Mouse (Mus musculus): Measurements from ENCODE around the gene Safb.

Gene Safb

DNA sequence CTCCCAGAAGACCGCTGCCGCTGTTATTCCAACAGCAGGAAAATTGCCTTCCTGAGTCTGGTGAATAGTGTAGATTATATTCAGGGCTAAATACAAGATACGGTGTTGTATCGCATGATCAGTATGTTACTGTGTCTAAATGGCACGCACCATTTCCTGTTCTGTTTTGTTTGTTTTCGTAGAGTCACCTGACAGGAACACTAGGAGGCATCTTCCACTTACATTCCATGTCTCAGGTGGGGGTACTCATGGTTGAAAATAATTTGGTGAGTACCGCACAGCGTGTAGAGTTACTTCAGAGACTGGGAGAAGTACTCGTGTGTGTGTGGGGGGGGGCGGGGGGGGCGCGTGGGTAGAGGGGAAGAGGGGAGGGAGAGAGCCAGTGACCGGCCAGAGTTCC lies 62.9 kb downstream of the Safb start:
- DNase-seq (ENCODE audit: low spot score in 2 of 2) = no peak

DNA sequence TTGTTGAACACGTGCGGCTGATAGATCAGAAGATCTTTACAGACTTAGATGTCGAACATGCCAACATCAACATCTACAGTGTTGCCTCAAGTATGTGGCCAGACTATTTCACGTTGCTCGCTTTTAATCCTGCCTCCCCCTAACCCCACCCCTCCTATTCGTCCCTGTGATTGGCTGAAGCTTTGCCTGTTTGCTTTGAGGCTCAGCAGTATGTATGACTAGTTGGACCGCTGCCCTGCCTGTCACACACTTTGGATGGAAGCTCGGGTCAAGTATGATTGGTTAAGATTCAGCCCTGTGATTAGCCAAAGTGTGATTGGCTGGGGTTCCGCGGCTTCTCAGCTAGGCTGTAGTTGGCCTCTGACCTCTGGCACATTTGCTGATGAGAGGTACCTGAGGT lies 67.2 kb downstream of the Safb start:
- no peak for DNase-seq (ENCODE audit: low spot score in 2 of 2)

DNA sequence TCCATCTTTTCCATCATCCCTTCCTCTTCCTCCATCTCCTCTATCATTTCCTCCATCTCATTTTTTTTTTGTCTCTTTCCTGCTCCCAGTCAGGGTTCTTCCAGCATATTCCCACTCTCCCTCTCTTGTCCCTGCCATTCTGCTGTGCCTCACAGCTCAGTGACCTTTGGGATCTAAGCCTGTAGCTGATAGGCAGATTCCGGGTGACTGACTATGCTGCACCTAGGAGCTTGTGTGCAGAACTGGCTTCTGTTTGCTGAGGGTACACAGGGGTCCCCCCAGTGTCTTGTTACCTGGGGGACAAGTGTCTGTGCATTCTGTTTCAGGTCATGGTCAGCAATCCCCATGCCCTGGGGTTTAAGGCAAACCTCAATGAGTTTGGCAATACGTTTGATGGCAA lies 70.1 kb downstream of the Safb start:
- DNase-seq (ENCODE audit: low spot score in 2 of 2) = no peak

DNA sequence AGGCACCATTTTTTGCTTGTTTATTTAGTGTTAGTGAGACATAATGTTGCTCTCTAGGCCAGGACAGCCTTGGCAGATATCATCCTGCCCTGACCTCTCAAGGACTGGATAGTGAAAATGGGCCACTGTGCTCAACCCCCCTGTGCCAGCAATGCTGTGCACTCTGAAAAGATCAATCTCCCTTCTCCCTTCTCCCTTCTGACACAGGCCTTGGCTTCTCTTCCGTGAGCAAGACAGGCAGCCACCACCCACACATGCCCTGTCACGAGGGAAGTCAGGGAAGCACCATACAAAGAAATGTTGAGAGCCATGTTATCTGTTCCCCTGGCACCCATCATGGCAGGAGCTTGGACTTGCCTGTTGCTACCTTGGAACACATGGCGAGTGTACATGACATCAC lies 70.7 kb downstream of the Safb start:
- DNase-seq (ENCODE audit: low spot score in 2 of 2) = no peak

Data from natural killer cell, adult 2 months (primary cell).